Mouse (Mus musculus): ENCODE data around the gene Zfp988. TPM values are rescaled to one million over a fixed set of nuclear protein-coding genes. Genes with fewer than 3 reads are reported as not detected.
A peak's percentile ranks its signal among the peaks of the same experiment; 100 is the strongest.
"Not testable (repeated sequence)": the region's sequence is repeated elsewhere in the genome, so short reads cannot be mapped to it uniquely, and the experiment has no call there.

Zfp988 gene
- 0.32 TPM in 1 of 2 replicates, not detected in the other for polyA plus RNA-seq (2014; fragmentation: Nextera tagmentation; extraction: Ambion mirVana)

DNA sequence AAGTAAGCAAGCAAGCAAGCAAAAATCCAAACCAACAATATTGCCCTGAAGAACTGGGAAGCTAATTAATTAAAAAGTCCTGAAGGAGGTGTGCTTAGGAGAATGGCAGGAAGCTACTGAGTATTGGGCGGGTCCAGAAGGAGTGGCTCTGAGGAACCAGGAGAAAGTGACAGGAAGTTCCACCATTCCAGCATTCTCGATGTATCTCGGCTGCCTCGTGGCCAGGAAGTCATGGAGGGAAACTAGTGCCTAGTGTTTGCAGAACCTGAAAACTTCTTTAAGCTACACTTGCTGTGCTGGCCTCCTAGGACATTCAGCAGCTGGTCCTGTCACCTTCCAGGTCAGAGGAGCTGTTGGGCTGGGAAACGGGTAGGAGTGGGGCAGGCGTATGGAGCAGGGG lies at the start of gene Zfp988:
Gene Zfp988 (plus strand): TSS at position 239 of the 400 bp plus-strand sequence.
- not testable (repeated sequence) for H3K4me2 ChIP-seq; H3K9ac ChIP-seq; H3K4me3 ChIP-seq (ENCODE audit: low read depth, low read length); DNase-seq; H3K27me3 ChIP-seq (ENCODE audit: insufficient read depth, low read length); H3K36me3 ChIP-seq (ENCODE audit: insufficient read depth); H3K9me3 ChIP-seq (ENCODE audit: low read depth, low read length); H3K4me1 ChIP-seq (ENCODE audit: insufficient read depth); H3K27ac ChIP-seq (ENCODE audit: low read depth); ATAC-seq (ENCODE audit: insufficient read depth)
- WGBS, result 85% methylated on average over 6 of the region's 6 CpGs

DNA sequence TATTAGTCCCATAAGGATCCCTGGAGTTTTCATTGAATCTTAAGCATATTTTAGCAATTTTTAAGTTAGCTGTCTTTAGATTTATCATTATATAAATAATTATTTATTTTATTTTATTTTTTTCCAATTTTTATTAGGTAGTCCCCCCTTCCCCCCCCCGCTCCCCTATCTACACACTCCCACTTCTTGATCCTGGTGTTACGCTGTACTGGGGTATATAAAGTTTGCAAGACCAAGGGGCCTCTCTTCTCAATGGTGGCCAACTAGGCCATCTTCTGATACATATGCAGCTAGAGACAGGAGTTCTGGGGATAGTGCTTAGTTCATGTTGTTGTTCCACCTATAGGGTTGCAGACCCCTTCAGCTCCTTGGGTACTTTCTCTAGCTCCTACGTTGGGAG lies 42.8 kb upstream of the Zfp988 start:
- not testable (repeated sequence) for H3K4me1 ChIP-seq (ENCODE audit: insufficient read depth); H3K4me3 ChIP-seq (ENCODE audit: low read depth, low read length); H3K9ac ChIP-seq; H3K4me2 ChIP-seq; DNase-seq; H3K27me3 ChIP-seq (ENCODE audit: insufficient read depth, low read length); H3K36me3 ChIP-seq (ENCODE audit: insufficient read depth); ATAC-seq (ENCODE audit: insufficient read depth); H3K27ac ChIP-seq (ENCODE audit: low read depth)
- H3K9me3 ChIP-seq (ENCODE audit: low read depth, low read length), result peaks cover 15% of the 10 kb centered on the region; the same call in 1 of the 2 replicates
- 96% methylated on average over 2 of the region's 3 CpGs for WGBS

DNA sequence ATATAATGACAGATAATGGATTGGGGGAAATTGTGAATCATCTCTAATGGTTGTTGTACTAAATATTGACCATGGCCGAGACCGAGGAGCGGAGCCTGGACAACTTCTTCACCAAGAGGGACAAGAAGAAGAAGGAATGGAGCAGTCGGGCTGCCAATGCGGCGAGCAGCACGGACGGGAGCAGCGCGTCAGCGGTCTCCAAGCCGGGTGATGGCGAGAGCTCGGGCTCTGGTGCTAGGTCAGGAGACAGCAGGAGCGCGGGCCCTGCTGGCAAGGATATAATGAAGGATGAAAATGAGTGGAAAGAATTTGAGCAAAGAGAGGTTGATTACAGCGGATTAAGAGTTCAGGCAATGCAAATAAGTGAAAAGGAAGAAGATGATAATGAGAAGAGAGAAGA lies 38.2 kb upstream of the Zfp988 start:
- ATAC-seq (ENCODE audit: insufficient read depth); H3K9ac ChIP-seq; H3K36me3 ChIP-seq (ENCODE audit: insufficient read depth); H3K27ac ChIP-seq (ENCODE audit: low read depth); H3K4me3 ChIP-seq (ENCODE audit: low read depth, low read length); DNase-seq; H3K27me3 ChIP-seq (ENCODE audit: insufficient read depth, low read length); H3K4me1 ChIP-seq (ENCODE audit: insufficient read depth); H3K4me2 ChIP-seq: not testable (repeated sequence)
- WGBS, result 90% methylated on average over 16 of the region's 17 CpGs
- peaks cover 17% of the 10 kb centered on the region; the same call in 1 of the 2 replicates for H3K9me3 ChIP-seq (ENCODE audit: low read depth, low read length)

DNA sequence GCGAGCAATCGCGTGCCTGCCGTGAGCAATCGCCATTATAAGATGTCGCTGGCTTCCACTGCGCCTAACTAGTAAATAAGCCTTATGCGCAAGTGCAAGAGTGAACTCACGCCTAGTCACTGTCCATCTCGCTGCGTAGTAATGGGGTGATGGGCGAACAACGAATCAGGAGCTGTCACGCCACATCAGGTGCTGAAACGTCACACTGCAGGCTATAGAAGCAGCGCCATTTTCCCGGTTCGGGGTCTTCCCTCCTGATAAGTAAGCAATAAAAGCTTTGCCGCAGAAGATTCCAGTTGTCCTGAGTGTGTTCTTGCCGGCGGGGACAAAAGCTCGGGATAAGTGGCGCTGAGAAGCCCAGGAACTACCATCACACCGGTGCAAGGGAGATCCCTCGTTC lies 36.7 kb upstream of the Zfp988 start:
- not testable (repeated sequence) for H3K4me2 ChIP-seq; H3K4me1 ChIP-seq (ENCODE audit: insufficient read depth); H3K27ac ChIP-seq (ENCODE audit: low read depth); ATAC-seq (ENCODE audit: insufficient read depth); H3K36me3 ChIP-seq (ENCODE audit: insufficient read depth); H3K27me3 ChIP-seq (ENCODE audit: insufficient read depth, low read length); DNase-seq; H3K9ac ChIP-seq; H3K4me3 ChIP-seq (ENCODE audit: low read depth, low read length)
- 88% methylated on average over 25 of the region's 25 CpGs for WGBS
- peaks cover 21% of the 10 kb centered on the region; the same call in 1 of the 2 replicates for H3K9me3 ChIP-seq (ENCODE audit: low read depth, low read length)

DNA sequence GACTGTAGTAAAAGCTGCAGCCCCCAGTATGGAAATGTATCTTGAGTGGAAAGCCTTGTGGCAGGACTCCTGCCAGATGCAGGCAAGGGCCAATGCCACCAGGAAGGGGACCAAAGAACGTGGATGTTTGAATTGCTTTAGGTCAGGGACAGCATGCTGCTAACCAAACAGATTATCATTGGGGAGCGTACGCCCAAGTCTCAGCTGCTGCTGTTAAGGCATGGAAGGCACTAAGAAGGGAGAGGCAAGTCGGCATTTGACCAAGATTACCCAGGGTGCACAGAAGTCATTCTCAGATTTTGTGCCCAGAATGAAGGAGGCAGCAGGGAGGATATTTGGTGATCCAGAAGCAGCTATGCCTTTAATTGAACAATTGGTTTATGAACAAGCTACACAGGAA lies 35.4 kb upstream of the Zfp988 start:
- not testable (repeated sequence) for H3K27ac ChIP-seq (ENCODE audit: low read depth); H3K36me3 ChIP-seq (ENCODE audit: insufficient read depth); H3K27me3 ChIP-seq (ENCODE audit: insufficient read depth, low read length); ATAC-seq (ENCODE audit: insufficient read depth); H3K4me3 ChIP-seq (ENCODE audit: low read depth, low read length); DNase-seq; H3K4me2 ChIP-seq; H3K4me1 ChIP-seq (ENCODE audit: insufficient read depth); H3K9ac ChIP-seq
- 84% methylated on average over 4 of the region's 4 CpGs for WGBS
- peaks cover 21% of the 10 kb centered on the region for H3K9me3 ChIP-seq (ENCODE audit: low read depth, low read length)

DNA sequence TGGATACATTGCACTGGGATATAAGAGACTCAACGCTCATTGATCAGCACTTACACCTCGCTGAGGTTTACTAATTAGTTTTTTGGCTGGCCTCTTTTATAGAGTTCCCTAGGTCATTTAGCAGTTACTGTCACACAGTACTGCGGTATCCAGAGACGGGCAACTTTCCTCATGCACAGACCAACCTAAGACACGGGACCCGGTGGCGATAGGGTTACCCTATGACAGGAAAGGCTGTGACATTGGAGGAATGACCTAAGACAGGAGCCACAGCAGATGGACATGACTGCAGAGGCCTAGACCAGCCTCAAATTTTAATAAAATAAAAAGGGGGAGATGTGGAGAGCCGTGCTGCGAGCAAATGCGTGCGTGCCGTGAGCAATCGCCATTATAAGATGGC lies 33.9 kb upstream of the Zfp988 start:
- H3K9me3 ChIP-seq (ENCODE audit: low read depth, low read length), result peaks cover 30% of the 10 kb centered on the region
- DNase-seq; H3K4me2 ChIP-seq; H3K9ac ChIP-seq; H3K4me3 ChIP-seq (ENCODE audit: low read depth, low read length); H3K27me3 ChIP-seq (ENCODE audit: insufficient read depth, low read length); H3K27ac ChIP-seq (ENCODE audit: low read depth); ATAC-seq (ENCODE audit: insufficient read depth); H3K36me3 ChIP-seq (ENCODE audit: insufficient read depth); H3K4me1 ChIP-seq (ENCODE audit: insufficient read depth): not testable (repeated sequence)
- WGBS, result 86% methylated on average over 12 of the region's 13 CpGs

DNA sequence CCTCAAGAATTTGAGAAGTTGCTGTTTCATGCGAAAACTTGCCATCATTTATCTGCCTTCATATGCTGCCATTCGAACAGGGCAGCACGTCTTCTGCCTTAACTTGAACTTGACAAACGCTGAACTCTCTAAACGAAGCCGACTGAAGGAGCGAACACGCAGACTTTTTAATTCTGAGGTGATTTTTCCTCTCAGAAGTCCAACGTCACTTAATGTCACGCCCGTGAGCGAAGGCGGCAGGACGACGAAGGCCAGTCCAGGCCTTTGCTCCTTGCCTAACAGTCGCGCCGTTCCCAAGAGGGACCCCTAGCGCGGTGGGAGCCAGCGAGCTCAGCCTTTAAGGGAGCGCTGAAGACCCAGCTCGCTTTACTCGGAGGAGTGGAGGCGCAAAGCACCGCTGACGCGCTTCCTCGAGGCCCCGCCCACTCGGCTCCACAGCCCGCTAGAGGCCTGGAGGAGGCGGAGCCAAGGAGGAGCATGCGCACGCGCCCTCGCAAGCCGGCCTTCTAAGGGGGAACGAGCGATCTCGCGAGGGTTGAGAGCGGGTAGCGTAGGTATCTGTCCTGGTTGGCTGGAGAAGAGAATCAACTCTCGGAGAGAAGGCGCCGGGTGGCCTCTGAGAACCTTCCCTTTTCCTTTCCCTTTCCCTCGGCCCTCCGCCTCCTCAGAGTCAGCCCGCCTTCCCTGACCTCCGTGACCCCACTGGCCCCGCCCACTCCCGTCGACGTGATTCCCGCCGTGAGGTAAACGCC lies 30.3 kb upstream of the Zfp988 start:
- ATAC-seq (ENCODE audit: insufficient read depth); H3K9ac ChIP-seq; H3K27me3 ChIP-seq (ENCODE audit: insufficient read depth, low read length); H3K27ac ChIP-seq (ENCODE audit: low read depth); H3K4me3 ChIP-seq (ENCODE audit: low read depth, low read length); H3K36me3 ChIP-seq (ENCODE audit: insufficient read depth); H3K4me1 ChIP-seq (ENCODE audit: insufficient read depth): not testable (repeated sequence)
- Histone ChIP-seq H3K4me2 (0 out of 2 replicates have a peak overlapping the region, but pooled peaks have one; percentile 27), H3K9me3 (ENCODE audit: low read depth, low read length) (peaks cover 14% of the 10 kb centered on the region)
- WGBS, result 37% methylated on average over 53 of the region's 58 CpGs
- peak; percentile 8 for DNase-seq

DNA sequence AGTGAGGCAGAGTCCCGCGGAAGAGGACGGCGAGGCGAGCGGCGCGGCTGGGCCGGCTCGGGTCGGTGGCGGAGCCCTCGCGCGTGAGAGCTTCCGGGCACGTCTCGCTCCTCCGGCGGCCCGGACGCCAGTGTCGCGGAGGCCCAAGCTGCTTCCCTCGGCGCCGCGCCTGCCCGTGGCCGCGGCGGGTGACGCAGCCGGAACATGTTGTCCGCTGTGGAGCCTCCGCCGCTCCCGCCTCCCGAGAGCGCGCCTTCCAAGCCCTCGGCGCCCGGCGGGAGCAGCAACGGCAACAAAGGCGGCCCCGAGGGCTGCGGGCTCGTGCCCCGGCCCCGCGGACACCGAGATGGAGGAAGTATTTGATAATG lies 29.7 kb upstream of the Zfp988 start:
- 0 out of 2 replicates have a peak overlapping the region, but pooled peaks have one; percentile 27 for H3K4me2 ChIP-seq
- H3K4me3 ChIP-seq (ENCODE audit: low read depth, low read length); H3K27ac ChIP-seq (ENCODE audit: low read depth); H3K9ac ChIP-seq; H3K36me3 ChIP-seq (ENCODE audit: insufficient read depth); ATAC-seq (ENCODE audit: insufficient read depth); H3K4me1 ChIP-seq (ENCODE audit: insufficient read depth); H3K27me3 ChIP-seq (ENCODE audit: insufficient read depth, low read length); DNase-seq: not testable (repeated sequence)
- H3K9me3 ChIP-seq (ENCODE audit: low read depth, low read length), result peaks cover 13% of the 10 kb centered on the region
- 27% methylated on average over 54 of the region's 54 CpGs for WGBS

DNA sequence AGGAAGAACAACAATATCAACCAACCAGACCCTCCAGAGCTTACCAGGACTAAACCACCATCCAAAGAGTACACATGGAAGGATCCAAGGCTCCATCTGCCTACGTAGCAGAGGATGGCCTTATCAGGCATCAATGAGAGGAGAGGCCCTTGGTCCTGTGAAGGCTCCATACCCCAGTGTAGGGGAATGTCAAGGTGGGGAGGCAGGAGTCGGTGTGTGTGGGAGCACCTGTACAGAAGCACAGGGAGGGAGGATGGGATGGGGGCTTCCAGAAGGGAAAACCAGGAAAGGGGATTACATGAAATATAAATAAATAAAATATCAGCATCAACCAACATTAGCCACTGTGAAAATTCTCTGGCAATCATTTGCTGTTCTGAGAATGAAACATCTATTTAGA lies 25.1 kb upstream of the Zfp988 start:
- DNase-seq; H3K27ac ChIP-seq (ENCODE audit: low read depth); H3K9me3 ChIP-seq (ENCODE audit: low read depth, low read length); H3K4me1 ChIP-seq (ENCODE audit: insufficient read depth); H3K4me2 ChIP-seq; H3K27me3 ChIP-seq (ENCODE audit: insufficient read depth, low read length); H3K9ac ChIP-seq; H3K36me3 ChIP-seq (ENCODE audit: insufficient read depth); H3K4me3 ChIP-seq (ENCODE audit: low read depth, low read length); ATAC-seq (ENCODE audit: insufficient read depth): not testable (repeated sequence)
- WGBS, result 67% methylated on average over 2 of the region's 2 CpGs

DNA sequence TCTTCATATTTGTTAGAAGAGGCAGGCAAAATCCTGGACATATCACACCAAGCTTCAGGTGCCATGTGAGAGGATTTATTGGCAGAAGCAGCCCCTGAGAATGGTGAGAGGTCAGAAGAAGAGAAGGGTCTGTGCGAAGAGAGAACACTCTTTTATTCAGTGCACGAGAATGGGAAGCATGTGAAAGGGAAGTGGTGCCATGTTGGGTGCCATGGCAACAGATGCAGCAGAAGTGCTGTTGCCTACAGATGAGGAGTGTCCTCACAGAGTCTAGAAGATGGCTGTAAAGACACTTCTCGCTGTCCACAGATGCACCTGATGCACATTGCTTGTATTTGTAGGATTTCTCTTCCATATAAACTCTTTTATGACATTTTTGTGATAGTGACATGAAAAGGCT lies 6.9 kb upstream of the Zfp988 start:
- not testable (repeated sequence) for H3K4me2 ChIP-seq; H3K9me3 ChIP-seq (ENCODE audit: low read depth, low read length); H3K4me3 ChIP-seq (ENCODE audit: low read depth, low read length); H3K9ac ChIP-seq; H3K4me1 ChIP-seq (ENCODE audit: insufficient read depth); H3K27ac ChIP-seq (ENCODE audit: low read depth); ATAC-seq (ENCODE audit: insufficient read depth); H3K36me3 ChIP-seq (ENCODE audit: insufficient read depth); H3K27me3 ChIP-seq (ENCODE audit: insufficient read depth, low read length); DNase-seq
- 70% methylated on average over 3 of the region's 3 CpGs for WGBS

DNA sequence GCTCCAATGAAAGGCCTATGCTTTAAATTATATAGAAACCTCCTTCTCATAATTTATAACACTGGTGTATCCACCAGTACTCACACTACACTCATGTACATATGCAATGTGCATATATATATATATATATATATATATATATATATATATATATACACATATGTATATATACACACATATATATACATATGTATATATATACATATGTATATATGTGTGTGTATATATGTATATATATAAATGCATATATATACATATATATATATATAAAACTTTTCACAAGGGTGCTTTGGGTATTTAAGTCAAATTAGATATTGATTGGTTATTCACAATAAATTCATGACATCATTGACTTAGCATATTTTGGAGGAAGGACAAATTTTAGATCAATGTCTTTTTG lies 3.1 kb upstream of the Zfp988 start:
- not testable (repeated sequence) for H3K27ac ChIP-seq (ENCODE audit: low read depth); H3K27me3 ChIP-seq (ENCODE audit: insufficient read depth, low read length); H3K4me1 ChIP-seq (ENCODE audit: insufficient read depth); H3K36me3 ChIP-seq (ENCODE audit: insufficient read depth); DNase-seq; H3K4me2 ChIP-seq; H3K9ac ChIP-seq; H3K4me3 ChIP-seq (ENCODE audit: low read depth, low read length); H3K9me3 ChIP-seq (ENCODE audit: low read depth, low read length); ATAC-seq (ENCODE audit: insufficient read depth)

Measured in lung, embryonic 14.5 days (tissue).